Mouse (Mus musculus): ENCODE measurements around the gene Rbm28. TPM values are rescaled to one million over a fixed set of nuclear protein-coding genes. Genes with fewer than 3 reads are reported as not detected.

Rbm28 gene
- polyA plus RNA-seq, 1 experiment from 2014 or later = 47.6 TPM

DNA sequence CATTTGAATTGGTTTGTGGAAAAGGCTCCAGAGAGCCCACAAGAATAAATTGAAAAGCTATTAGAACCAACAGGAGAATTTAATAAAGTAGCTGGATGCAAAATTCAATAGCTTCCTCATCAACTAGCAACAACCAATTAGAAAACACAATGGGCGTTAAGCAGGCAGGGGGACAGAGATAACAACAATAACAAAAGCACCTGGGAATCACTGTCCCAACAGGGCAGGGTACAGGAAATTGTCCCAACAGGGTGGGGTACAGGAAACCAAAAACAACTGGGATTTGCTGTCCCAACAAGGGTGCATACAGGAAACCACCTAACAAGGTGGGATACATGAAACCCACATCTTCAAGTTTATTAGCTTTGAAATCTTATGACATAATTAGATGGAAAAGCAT is 56.4 kb downstream of the Rbm28 start:
- DNase-seq (no peak), ATAC-seq (ENCODE audit: low FRiP score, low TSS enrichment) (no peak)
- Histone ChIP-seq H3K36me3 (ENCODE audit: control insufficient read depth, insufficient read depth, low read length) (no peaks in the 10 kb centered on the region), H3K4me3 (replicated peaks; ENCODE audit: low read depth, low read length) (no peak overlapping the region), H3K4me2 (ENCODE audit: low read length) (no peak overlapping the region), H3K4me1 (ENCODE audit: control insufficient read depth, insufficient read depth, low read length) (no peaks in the 10 kb centered on the region), H3K27ac (replicated peaks; ENCODE audit: low read depth, low read length) (no peak overlapping the region), H3K9ac (replicated peaks; ENCODE audit: low read length) (no peak overlapping the region), H3K27me3 (ENCODE audit: control insufficient read depth, insufficient read depth, low read length) (no peaks in the 10 kb centered on the region), H3K9me3 (ENCODE audit: control insufficient read depth, low read length) (0 out of 2 replicates have a peak, but pooled peaks cover 5% of the 10 kb centered on the region)
- WGBS = 72% methylated on average over 1 of the region's 1 CpGs

DNA sequence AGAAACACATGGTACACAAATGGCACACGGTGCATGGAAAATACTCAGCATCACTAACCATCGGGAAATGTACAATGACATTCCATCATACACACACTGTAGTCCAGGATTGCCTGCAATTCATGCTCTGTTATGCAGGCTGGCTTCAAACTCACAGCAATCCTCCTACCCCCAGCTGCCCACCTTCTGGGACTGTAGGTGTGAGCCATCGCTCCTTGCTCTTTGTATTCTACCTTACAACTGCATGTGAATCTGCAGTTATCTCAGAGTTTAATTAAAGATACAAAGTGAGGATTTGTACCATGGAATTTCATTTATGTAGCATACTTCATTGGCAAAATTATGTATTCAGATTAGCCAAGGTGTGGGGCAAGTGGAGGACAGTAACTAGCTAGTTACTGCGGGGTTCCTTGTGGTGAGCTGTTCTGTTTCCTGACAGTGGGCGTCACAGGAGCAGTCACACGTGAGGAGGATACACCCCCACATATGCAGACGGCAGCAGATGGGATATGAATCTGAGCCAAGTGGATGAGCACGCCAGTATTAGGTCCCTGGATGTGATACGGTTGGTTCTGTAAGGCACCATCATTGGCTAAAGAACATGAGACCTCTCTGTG is 63.5 kb downstream of the Rbm28 start:
- no peak overlapping the region for H3K9ac ChIP-seq (replicated peaks; ENCODE audit: low read length)
- ATAC-seq (ENCODE audit: low FRiP score, low TSS enrichment) (no peak), DNase-seq (no peak)
- no peak overlapping the region for H3K4me3 ChIP-seq (replicated peaks; ENCODE audit: low read depth, low read length)
- no peaks in the 10 kb centered on the region for H3K9me3 ChIP-seq (ENCODE audit: control insufficient read depth, low read length)
- 88% methylated on average over 9 of the region's 9 CpGs for WGBS
- no peaks in the 10 kb centered on the region for H3K27me3 ChIP-seq (ENCODE audit: control insufficient read depth, insufficient read depth, low read length)
- H3K36me3 ChIP-seq (ENCODE audit: control insufficient read depth, insufficient read depth, low read length) = no peaks in the 10 kb centered on the region
- H3K4me2 ChIP-seq (ENCODE audit: low read length) = no peak overlapping the region
- H3K27ac ChIP-seq (replicated peaks; ENCODE audit: low read depth, low read length) = no peak overlapping the region
- peaks cover 4% of the 10 kb centered on the region; the same call in 1 of the 2 replicates for H3K4me1 ChIP-seq (ENCODE audit: control insufficient read depth, insufficient read depth, low read length)

DNA sequence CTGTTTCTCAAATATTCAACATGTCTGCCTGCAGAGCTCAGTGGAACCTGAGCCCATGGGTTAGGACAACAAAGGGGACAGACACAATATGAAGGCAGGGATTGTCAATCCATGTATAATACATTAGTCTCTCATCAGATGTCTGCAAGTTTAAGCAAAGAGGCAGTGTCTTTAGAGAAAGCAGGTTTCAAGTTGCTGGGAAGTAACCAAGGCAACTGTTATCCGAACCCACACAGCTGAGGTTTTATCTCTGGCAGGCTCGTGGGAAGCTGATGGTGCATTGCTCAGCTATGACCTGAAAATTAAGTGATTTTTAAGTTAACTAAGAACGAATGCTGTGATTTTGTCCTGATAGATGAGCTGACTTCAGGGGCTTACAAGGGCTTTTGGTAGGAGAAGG is 64.4 kb downstream of the Rbm28 start:
- H3K4me1 ChIP-seq (ENCODE audit: control insufficient read depth, insufficient read depth, low read length) = peaks cover 4% of the 10 kb centered on the region; the same call in 1 of the 2 replicates
- H3K9ac ChIP-seq (replicated peaks; ENCODE audit: low read length) = no peak overlapping the region
- 11% methylated on average over 3 of the region's 3 CpGs for WGBS
- ATAC-seq (ENCODE audit: low FRiP score, low TSS enrichment) (no peak), DNase-seq (no peak)
- H3K4me2 ChIP-seq (ENCODE audit: low read length) = no peak overlapping the region
- H3K36me3 ChIP-seq (ENCODE audit: control insufficient read depth, insufficient read depth, low read length) = no peaks in the 10 kb centered on the region
- H3K27me3 ChIP-seq (ENCODE audit: control insufficient read depth, insufficient read depth, low read length) = no peaks in the 10 kb centered on the region
- no peak overlapping the region for H3K27ac ChIP-seq (replicated peaks; ENCODE audit: low read depth, low read length)
- H3K9me3 ChIP-seq (ENCODE audit: control insufficient read depth, low read length) = no peaks in the 10 kb centered on the region
- H3K4me3 ChIP-seq (replicated peaks; ENCODE audit: low read depth, low read length) = no peak overlapping the region

DNA sequence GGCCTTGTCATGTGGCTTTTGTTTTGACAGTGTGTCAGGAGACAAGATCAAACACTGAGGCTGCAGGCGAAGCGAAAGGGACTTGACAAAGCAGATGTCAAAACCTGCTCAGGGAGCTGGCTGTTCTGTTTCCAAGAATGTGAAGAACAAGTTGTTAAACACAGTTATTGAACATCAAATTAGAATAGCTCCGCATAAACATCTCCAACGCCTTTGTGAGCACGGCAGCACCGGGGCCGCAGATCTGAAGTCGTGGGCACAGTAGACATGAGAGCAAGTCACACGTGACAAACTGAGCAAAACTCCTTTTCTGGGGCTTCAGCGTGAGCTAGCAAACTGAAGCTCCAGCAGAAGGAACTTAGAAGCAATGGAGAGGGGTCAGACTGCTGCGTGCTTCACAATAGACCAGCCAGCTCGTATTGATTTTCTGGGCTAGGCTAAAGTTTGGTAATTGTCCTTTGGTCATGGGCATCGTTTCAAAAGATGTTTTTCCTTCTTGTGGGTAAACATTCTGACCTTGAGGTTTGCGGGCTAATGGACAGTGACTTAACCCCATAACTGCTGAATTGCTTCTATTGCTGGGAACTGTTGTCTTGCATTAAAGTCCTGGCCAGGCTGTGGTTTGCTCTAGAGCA is 65.2 kb downstream of the Rbm28 start:
- WGBS = 60% methylated on average over 14 of the region's 14 CpGs
- DNase-seq (no peak), ATAC-seq (ENCODE audit: low FRiP score, low TSS enrichment) (no peak)
- no peak overlapping the region for H3K9ac ChIP-seq (replicated peaks; ENCODE audit: low read length)
- no peak overlapping the region for H3K4me2 ChIP-seq (ENCODE audit: low read length)
- no peaks in the 10 kb centered on the region for H3K27me3 ChIP-seq (ENCODE audit: control insufficient read depth, insufficient read depth, low read length)
- no peak overlapping the region for H3K27ac ChIP-seq (replicated peaks; ENCODE audit: low read depth, low read length)
- H3K4me1 ChIP-seq (ENCODE audit: control insufficient read depth, insufficient read depth, low read length) = peaks cover 4% of the 10 kb centered on the region; the same call in 1 of the 2 replicates
- H3K9me3 ChIP-seq (ENCODE audit: control insufficient read depth, low read length) = no peaks in the 10 kb centered on the region
- no peak overlapping the region for H3K4me3 ChIP-seq (replicated peaks; ENCODE audit: low read depth, low read length)
- H3K36me3 ChIP-seq (ENCODE audit: control insufficient read depth, insufficient read depth, low read length) = no peaks in the 10 kb centered on the region

DNA sequence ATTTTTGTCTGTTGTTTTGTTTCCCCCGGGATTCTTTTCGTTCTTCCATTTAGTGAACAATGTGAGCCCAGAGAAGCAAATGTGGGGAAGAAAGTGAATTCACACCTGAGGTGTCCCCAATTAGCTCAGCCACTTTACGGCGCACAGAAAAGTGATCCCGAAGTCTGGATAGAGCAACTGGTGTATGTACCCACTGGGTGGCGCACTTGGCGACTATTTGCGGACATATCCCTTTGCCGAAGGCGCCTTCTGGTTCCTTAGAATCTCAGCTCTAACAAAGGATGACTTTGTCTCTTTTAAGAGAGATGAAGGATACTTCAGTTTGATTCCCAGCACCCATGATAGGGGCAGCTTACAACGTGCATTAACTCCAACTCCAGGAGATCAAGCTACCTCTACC is 71.9 kb downstream of the Rbm28 start:
- H3K27ac ChIP-seq (replicated peaks; ENCODE audit: low read depth, low read length) = no peak overlapping the region
- peaks cover 5% of the 10 kb centered on the region; the same call in 1 of the 2 replicates for H3K9me3 ChIP-seq (ENCODE audit: control insufficient read depth, low read length)
- no peak overlapping the region for H3K9ac ChIP-seq (replicated peaks; ENCODE audit: low read length)
- no peaks in the 10 kb centered on the region for H3K27me3 ChIP-seq (ENCODE audit: control insufficient read depth, insufficient read depth, low read length)
- DNase-seq (no peak), ATAC-seq (ENCODE audit: low FRiP score, low TSS enrichment) (no peak)
- WGBS = 62% methylated on average over 11 of the region's 11 CpGs
- H3K4me3 ChIP-seq (replicated peaks; ENCODE audit: low read depth, low read length) = no peak overlapping the region
- no peaks in the 10 kb centered on the region for H3K36me3 ChIP-seq (ENCODE audit: control insufficient read depth, insufficient read depth, low read length)
- no peak overlapping the region for H3K4me2 ChIP-seq (ENCODE audit: low read length)
- no peaks in the 10 kb centered on the region for H3K4me1 ChIP-seq (ENCODE audit: control insufficient read depth, insufficient read depth, low read length)

DNA sequence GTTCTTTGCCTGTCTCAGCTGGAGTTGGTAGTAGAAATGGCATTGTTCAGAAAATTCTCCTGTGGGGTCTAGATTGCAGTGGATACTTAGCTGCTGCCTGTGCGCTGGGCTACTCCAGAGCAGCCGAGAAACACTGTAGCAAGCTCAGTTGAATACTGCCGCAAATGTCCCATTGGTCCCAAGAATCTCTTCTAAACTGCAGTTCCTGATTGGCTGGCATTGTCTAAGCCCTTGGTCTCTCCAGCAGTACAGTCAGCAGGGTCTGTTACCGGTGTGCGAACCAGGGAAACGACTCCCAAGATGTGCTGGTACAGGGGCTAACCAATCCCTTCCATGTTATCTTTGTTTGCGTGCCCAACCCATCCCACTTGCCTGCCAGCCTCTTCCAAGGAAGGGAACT is 72.6 kb downstream of the Rbm28 start:
- Histone ChIP-seq H3K4me2 (ENCODE audit: low read length) (no peak overlapping the region), H3K36me3 (ENCODE audit: control insufficient read depth, insufficient read depth, low read length) (no peaks in the 10 kb centered on the region), H3K9ac (replicated peaks; ENCODE audit: low read length) (no peak overlapping the region), H3K27me3 (ENCODE audit: control insufficient read depth, insufficient read depth, low read length) (no peaks in the 10 kb centered on the region), H3K27ac (replicated peaks; ENCODE audit: low read depth, low read length) (no peak overlapping the region), H3K4me1 (ENCODE audit: control insufficient read depth, insufficient read depth, low read length) (no peaks in the 10 kb centered on the region), H3K4me3 (replicated peaks; ENCODE audit: low read depth, low read length) (no peak overlapping the region), H3K9me3 (ENCODE audit: control insufficient read depth, low read length) (peaks cover 5% of the 10 kb centered on the region; the same call in 1 of the 2 replicates)
- no peak for DNase-seq
- WGBS = 88% methylated on average over 7 of the region's 7 CpGs
- no peak for ATAC-seq (ENCODE audit: low FRiP score, low TSS enrichment)

DNA sequence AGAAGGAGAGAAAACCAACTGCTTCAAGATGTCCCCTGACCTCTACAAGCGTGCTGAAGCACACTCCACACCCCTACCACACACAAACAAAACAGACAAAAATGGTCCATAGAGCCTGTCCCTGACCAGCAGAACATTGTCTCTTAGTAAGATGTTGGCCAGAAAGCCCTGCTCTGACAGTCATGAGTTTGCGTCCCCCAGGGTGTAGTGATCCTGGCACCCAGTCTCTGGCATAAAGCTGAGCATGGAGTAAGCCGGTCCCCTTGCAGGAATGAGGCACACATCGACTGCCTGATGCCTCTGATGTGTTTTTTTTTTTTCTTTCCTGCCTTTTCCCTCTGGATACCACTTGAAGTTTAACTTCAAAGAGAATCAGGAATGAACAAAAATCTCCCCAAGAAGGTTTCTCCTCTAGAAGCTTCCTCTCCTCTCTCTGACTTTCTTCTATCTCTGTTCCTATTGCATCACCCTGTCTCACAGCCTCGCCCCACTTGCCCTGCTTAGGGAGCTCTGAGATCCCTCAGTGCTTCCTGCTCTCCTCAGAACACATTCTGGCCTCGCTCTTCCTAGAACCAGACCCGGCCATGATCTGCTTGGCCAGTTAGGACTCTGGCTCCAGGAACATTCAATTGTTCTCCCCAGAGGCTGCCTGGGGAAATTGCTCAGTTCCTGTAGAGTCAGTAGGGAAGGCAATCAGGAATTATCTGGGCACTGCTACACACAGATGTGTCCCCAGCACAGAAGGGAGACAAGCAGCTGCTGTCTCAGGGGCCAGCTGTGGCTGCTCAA is 76.7 kb downstream of the Rbm28 start:
- no peaks in the 10 kb centered on the region for H3K36me3 ChIP-seq (ENCODE audit: control insufficient read depth, insufficient read depth, low read length)
- H3K4me3 ChIP-seq (replicated peaks; ENCODE audit: low read depth, low read length) = no peak overlapping the region
- no peak overlapping the region for H3K9ac ChIP-seq (replicated peaks; ENCODE audit: low read length)
- peaks cover 5% of the 10 kb centered on the region; the same call in 1 of the 2 replicates for H3K9me3 ChIP-seq (ENCODE audit: control insufficient read depth, low read length)
- no peak for ATAC-seq (ENCODE audit: low FRiP score, low TSS enrichment)
- WGBS = 79% methylated on average over 7 of the region's 7 CpGs
- H3K27ac ChIP-seq (replicated peaks; ENCODE audit: low read depth, low read length) = no peak overlapping the region
- no peaks in the 10 kb centered on the region for H3K27me3 ChIP-seq (ENCODE audit: control insufficient read depth, insufficient read depth, low read length)
- no peaks in the 10 kb centered on the region for H3K4me1 ChIP-seq (ENCODE audit: control insufficient read depth, insufficient read depth, low read length)
- DNase-seq = no peak
- no peak overlapping the region for H3K4me2 ChIP-seq (ENCODE audit: low read length)

DNA sequence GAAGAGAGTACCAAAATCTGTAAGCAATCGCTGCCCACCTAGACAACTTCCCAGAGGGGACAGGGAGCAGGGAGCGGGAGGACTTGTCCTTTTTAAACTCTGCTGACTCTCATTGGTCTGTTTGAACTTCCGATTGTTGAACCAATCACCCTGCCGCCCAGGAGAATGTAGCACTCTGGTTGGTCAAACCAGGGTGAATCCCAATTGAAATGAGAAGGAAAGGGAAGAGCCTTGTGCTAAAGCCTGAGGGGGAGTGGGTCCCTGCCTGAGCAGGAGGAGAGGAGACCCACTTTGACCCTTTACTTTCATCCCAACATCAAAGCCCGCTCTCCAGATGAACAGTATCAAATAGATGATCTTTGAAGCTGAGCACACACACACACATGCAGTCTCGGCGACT is 80.4 kb downstream of the Rbm28 start:
- no peaks in the 10 kb centered on the region for H3K9me3 ChIP-seq (ENCODE audit: control insufficient read depth, low read length)
- no peaks in the 10 kb centered on the region for H3K27me3 ChIP-seq (ENCODE audit: control insufficient read depth, insufficient read depth, low read length)
- no peaks in the 10 kb centered on the region for H3K36me3 ChIP-seq (ENCODE audit: control insufficient read depth, insufficient read depth, low read length)
- WGBS = 71% methylated on average over 7 of the region's 7 CpGs
- no peak overlapping the region for H3K27ac ChIP-seq (replicated peaks; ENCODE audit: low read depth, low read length)
- no peaks in the 10 kb centered on the region for H3K4me1 ChIP-seq (ENCODE audit: control insufficient read depth, insufficient read depth, low read length)
- DNase-seq (no peak), ATAC-seq (ENCODE audit: low FRiP score, low TSS enrichment) (no peak)
- H3K4me2 ChIP-seq (ENCODE audit: low read length) = no peak overlapping the region
- no peak overlapping the region for H3K9ac ChIP-seq (replicated peaks; ENCODE audit: low read length)
- H3K4me3 ChIP-seq (replicated peaks; ENCODE audit: low read depth, low read length) = no peak overlapping the region
